Mouse (Mus musculus): ENCODE measurements around the gene Hmgb3.

Hmgb3 gene

DNA sequence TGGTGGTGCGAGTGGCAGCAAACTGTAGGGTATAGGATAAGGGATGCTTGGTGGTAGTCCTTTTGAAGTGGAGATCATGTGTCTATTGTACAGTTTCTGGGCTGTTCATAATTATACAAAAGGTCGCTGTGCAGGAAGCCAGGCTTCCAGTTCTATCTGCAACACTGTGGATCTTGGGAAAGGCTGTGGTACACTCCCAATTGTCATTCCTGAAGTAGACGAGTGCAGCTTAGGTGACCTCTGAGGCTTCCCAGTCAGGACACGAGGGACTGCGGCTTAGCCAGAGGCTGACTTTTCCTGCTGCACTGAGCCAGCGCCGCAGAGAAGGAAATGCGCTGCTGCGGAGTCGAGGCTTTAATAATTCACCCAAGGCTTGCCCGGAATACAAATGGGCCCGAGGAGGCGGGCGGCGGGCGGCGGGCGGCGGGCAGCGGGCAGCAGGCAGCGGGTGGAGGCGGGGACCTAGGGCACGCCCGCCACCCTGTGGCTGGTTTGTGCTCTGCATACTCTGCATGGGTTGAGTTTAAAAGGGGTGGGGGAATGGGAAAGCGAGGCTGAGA lies 45.4 kb downstream of the Hmgb3 start:
- peak; percentile 2 for DNase-seq
